Mouse (Mus musculus) gastrocnemius, adult 2 months (tissue): ENCODE measurements around the gene Fuca2. TPM values are rescaled to one million over a fixed set of nuclear protein-coding genes. Genes with fewer than 3 reads are reported as not detected.

ENCODE experiments used
- DNase-seq: peaks from one replicate; pipeline ENCODE4 v3.0.0; 2022
- H3K27ac ChIP-seq: fragments of 200-600 bp; 2 replicates; pipeline ENCODE4 v1.8.1; 2022; ENCODE audit warnings: mild to moderate bottlenecking
- H3K4me3 ChIP-seq: fragments of 200-600 bp; 2 replicates; pipeline ENCODE4 v1.8.1; 2022; ENCODE audit warnings: mild to moderate bottlenecking, moderate library complexity
- CTCF ChIP-seq: fragments of 200-600 bp; IDR thresholded peaks from 2 replicates; pipeline ENCODE4 v1.8.1; 2022; ENCODE audit warnings: antibody characterized with exemption, mild to moderate bottlenecking, moderate library complexity
- intact Hi-C: fragments of 180-260 bp; cut with DNase I; formaldehyde crosslinking; loops from one replicate; pipeline ENCODE4 v1.15.1; 2025
- total RNA-seq, 2 experiments: library from RNA; stranded (reverse); gene quantifications; 2 replicates each; pipeline ENCODE4 v1.2.3; 2021

The Fuca2 gene
- total RNA-seq, 2 experiments from 2014 or later, result 11.4 to 15.1 TPM

- H3K4me3 ChIP-seq, result peak within 1 kb of the TSS; percentile 95
- intact Hi-C loops, result loop anchor here (5.0 kb wide), 1 partner anchor 536 kb away; no protein-coding TSS in a partner anchor
- peak; percentile 3; the same call in 1 of the 2 replicates for TF ChIP-seq CTCF
- peak within 1 kb of the TSS; percentile 90 for H3K27ac ChIP-seq
- peak; percentile 91 for DNase-seq
Measured at GRCm38 (mm10) chr10:13552646-13553497, 53.5 kb downstream of the Fuca2 start, which contains the start of the genes Adat2 and Pex3. Gene Adat2 (plus strand): TSS chr10:13552894. Gene Pex3 (minus strand): TSS chr10:13553142.

GRCm38 (mm10) chr10:13553498-13553985 is 54.2 kb downstream of the Fuca2 start:
- no peak for TF ChIP-seq CTCF
- intact Hi-C loops, result loop anchor here (5.0 kb wide), 1 partner anchor 536 kb away; no protein-coding TSS in a partner anchor
- H3K4me3 ChIP-seq, result peak overlapping the region; percentile 95
- H3K27ac ChIP-seq, result peak overlapping the region; percentile 90
- no peak for DNase-seq

GRCm38 (mm10) chr10:13554316-13554715 is 55.0 kb downstream of the Fuca2 start:
- H3K27ac ChIP-seq, result no peak overlapping the region
- no peak for TF ChIP-seq CTCF
- intact Hi-C loops, result loop anchor here (5.0 kb wide), 1 partner anchor 537 kb away; no protein-coding TSS in a partner anchor
- no peak for DNase-seq
- H3K4me3 ChIP-seq, result no peak overlapping the region

GRCm38 (mm10) chr10:13560014-13560674 is 60.8 kb downstream of the Fuca2 start:
- Histone ChIP-seq H3K27ac (no peak overlapping the region), H3K4me3 (no peak overlapping the region)
- intact Hi-C loops, result no loop called here
- no peak for DNase-seq
- no peak for TF ChIP-seq CTCF

GRCm38 (mm10) chr10:13564364-13565079 is 65.2 kb downstream of the Fuca2 start:
- Histone ChIP-seq H3K27ac (0 out of 2 replicates have a peak overlapping the region, but pooled peaks have one; percentile 12), H3K4me3 (peak overlapping the region; percentile 66)
- peak; percentile 75 for DNase-seq
- peak; percentile 100 for TF ChIP-seq CTCF
- intact Hi-C loops, result loop anchor here (1.0 to 2.0 kb wide), 3 partner anchors 634 to 826 kb away; no protein-coding TSS in a partner anchor

- H3K4me3 ChIP-seq, result peak overlapping the region; percentile 66
- intact Hi-C loops, result loop anchor here (2.0 kb wide), 2 partner anchors 756 to 826 kb away; no protein-coding TSS in a partner anchor
- H3K27ac ChIP-seq, result 0 out of 2 replicates have a peak overlapping the region, but pooled peaks have one; percentile 12
- no peak for DNase-seq
- TF ChIP-seq CTCF, result no peak
Measured at GRCm38 (mm10) chr10:13565080-13565448, 65.7 kb downstream of the Fuca2 start.

- no peak for TF ChIP-seq CTCF
- no peak for DNase-seq
- H3K4me3 ChIP-seq, result no peak overlapping the region
- intact Hi-C loops, result no loop called here
- H3K27ac ChIP-seq, result no peak overlapping the region
Measured at GRCm38 (mm10) chr10:13566393-13566792, 67.1 kb downstream of the Fuca2 start.

Other genes starting within 250 kb of the Fuca2 start
- 10 to 100 TPM; 16.0 to 19.6 TPM for gene Phactr2, start 25.1 kb upstream of the Fuca2 start, total RNA-seq
- 1 to 10 TPM; 2.9 to 3.3 TPM for gene Adat2, start 53.4 kb downstream of the Fuca2 start, total RNA-seq
- gene Pex3, start 53.6 kb downstream of the Fuca2 start, total RNA-seq, result 10 to 100 TPM in 1 of 2 experiments, 1 to 10 TPM in 1; 8.7 to 10.2 TPM